Mouse (Mus musculus) splenic B cell, adult 2 months (primary cell): ENCODE data around the gene Dtx3l.
"Not testable (repeated sequence)": the region's sequence is repeated elsewhere in the genome, so short reads cannot be mapped to it uniquely, and the experiment has no call there.

ENCODE experiments used
- DNase-seq: peaks from one replicate; pipeline ENCODE4 v3.0.0-alpha.2; 2011; ENCODE audit warnings: low read depth, low spot score
- H3K27me3 ChIP-seq: 2 replicates; pipeline ENCODE4 v1.6.1; 2012; ENCODE audit warnings: mild to moderate bottlenecking, low read length, moderate library complexity, mixed read lengths; ENCODE audit not compliant: control insufficient read depth, poor library complexity, insufficient read depth, severe bottlenecking
- H3K36me3 ChIP-seq: 2 replicates; pipeline ENCODE4 v1.6.1; 2012; ENCODE audit warnings: mild to moderate bottlenecking, low read length, moderate library complexity, mixed read lengths; ENCODE audit not compliant: control insufficient read depth, poor library complexity, insufficient read depth, severe bottlenecking

Gene Dtx3l

DNA sequence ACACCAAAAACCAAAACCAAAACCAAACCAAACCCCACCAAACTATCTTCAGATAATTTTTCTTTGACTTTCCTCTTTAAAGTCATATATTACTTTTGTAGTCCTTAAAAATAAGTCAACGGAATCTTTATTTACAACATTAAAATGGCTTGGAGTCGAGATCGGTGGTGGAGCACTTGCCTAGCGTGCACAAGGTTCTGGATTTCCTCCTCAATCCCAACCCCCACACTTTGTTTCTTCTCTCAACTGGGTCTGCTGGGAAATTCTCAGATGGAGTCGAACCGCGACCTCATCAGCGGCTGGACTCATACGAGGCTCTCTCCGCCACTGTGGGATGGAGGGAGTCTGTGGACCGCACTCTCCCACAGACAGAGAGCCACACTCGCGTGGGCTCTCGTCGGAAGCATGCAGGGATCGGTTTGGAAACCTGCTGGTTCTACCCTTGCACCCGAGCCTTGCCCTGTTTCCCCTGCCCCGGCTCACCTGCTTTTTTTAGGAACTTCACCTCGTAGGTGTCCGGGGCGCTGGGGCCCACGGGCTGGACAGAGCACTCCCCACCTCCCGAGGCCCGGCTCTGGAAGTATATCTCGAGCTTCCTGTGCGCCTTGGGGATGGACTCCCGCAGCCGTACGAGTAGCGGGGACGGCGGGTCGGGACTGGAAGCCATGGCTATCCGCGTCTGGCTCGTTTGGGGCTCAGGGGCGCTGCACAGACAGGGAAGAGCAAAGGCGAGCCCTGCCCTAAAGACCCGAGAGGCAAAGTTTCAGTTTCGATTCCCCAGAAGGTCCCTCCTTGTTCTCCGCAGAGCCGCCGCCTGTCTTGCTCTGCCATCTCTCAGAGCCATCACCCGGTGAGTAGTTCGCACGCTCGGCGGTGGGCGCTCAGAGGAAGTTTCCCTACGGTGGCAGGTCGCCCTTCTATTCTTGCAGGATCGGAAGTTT is at the start of gene Dtx3l, which contains the start of gene Parp9:
Gene Dtx3l (minus strand): TSS at position 941 of the 941 bp plus-strand sequence.
Gene Parp9 (plus strand): TSS at position 260 of the 941 bp plus-strand sequence.
- H3K27me3 ChIP-seq, result no peaks in the 10 kb centered on the region
- H3K36me3 ChIP-seq, result peaks cover 16% of the 10 kb centered on the region
- DNase-seq, result peak; percentile 83

DNA sequence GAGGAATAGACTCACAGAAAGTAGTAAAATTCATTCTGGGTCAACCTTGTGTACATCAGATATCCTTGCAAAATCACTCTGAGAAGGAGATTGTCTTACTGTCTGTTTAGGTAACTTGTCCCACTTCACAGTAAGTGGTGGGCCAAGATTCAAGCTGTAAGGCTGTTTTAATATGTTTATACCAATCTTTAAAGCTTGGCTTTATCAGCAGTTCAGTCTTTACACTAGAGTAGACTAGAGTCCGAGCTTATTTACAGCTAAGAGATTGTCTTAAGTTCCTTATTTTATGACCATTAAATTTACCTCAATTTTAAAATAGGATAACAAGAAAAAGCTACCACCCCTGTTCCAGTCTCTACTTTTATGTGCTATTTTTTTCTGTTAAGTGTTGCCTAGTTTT is 49.0 kb upstream of the Dtx3l start:
- H3K36me3 ChIP-seq, result no peaks in the 10 kb centered on the region
- DNase-seq, result no peak
- no peaks in the 10 kb centered on the region for H3K27me3 ChIP-seq

DNA sequence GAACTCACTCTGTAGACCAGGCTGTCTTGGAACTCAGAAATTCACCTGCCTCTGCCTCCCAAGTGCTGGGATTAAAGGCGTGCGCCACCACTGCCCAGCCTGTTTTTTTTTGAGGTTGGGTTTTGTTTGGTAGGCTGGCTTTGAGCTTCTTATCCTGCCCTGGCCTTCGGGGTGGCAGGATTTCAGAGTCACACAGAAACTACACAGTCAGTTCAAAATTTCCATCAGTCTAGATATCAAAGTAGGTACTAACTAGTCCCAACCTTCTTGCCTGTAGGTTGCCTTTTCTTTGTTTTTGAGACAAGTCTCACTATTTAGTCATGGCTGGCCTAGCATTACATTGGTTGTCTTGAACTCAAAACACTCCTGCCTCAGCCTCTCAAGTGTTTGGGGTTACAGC is 45.5 kb upstream of the Dtx3l start:
- H3K27me3 ChIP-seq, result no peaks in the 10 kb centered on the region
- DNase-seq, result peak; percentile 23
- H3K36me3 ChIP-seq, result no peaks in the 10 kb centered on the region

DNA sequence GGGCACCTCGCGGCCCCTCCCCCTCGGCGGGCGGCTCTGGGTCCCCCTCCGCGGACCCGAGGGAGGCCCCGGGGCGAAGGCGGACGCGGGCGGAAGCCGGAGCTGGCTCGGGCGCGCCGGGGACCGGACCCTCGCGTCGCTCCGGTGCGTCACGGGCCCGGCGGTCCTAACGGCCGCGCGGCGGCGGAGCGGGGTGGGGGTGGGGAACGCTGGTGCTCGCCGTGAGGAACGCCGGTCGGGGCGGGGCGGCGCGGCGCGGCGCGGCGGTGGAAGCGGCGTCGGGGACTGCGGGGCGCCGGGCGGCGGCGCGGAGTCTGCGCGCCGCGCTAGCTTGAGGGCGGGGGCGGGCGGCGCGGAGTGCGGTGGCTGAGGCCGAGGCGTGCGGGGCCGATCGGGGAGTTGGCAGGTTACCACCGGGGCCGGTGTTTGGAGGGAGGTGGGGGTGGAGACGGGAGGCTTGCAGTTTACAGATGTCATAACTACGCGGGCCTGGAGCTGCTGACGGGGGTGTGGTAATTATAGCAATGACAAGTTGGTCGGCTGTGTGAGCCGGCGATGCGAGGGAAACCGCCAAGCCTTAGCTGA is 44.7 kb upstream of the Dtx3l start:
- H3K27me3 ChIP-seq, result no peaks in the 10 kb centered on the region
- peak; percentile 87 for DNase-seq
- H3K36me3 ChIP-seq, result no peaks in the 10 kb centered on the region

DNA sequence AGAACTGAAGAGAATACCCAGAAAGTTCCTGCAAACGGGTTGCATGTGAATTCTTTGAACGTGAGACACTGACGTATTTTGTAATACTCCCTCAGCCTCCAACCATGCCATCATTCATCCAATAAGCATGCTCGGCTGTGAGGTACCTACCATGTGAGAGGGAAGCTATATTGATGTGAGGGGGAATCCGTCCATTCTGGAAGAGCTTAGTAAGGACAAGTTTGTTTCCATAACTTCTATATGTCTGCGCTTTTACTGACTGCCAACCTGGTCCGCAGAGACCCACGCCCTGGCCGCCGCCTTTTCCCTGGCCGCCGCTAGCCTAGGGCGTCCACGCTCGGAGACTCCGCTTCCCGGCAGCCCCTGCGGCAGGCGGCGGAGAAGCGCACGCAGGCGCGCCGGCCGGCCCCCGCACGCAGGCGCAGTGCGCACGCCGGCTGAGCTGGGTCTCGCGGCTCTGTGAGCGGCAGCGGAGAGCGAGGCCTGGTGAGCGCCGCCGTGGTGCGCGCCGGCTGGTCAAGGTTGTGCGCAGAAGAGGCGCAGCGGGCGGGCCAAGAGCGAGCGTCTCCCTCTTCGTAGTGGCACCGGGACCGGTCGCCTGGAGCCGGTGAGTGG is 44.1 kb upstream of the Dtx3l start:
- Histone ChIP-seq H3K27me3 (no peaks in the 10 kb centered on the region), H3K36me3 (no peaks in the 10 kb centered on the region)

DNA sequence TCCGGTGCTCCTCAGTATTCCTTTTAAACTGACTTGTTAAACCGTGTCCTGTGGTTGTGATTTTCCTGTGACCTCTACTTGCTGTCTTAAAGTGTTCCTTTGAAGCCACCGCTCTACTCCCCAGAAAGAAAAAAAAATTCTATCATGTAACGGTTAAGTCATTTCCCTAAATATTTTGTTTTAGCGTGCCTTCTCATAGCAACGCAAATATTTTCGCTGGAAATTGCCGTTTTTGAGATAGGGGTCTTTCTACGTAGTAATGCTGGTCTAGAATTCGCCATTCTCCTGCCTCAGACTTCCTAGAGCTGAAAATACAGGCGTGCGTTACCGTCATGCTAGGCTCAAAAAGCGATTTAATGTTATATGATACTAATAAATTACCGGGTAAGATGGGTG is 43.6 kb upstream of the Dtx3l start:
- no peaks in the 10 kb centered on the region for H3K27me3 ChIP-seq
- DNase-seq, result no peak
- no peaks in the 10 kb centered on the region for H3K36me3 ChIP-seq

More for the DNA sequence above, 44.1 kb upstream of the Dtx3l start:
- DNase-seq, result peak; percentile 94

DNA sequence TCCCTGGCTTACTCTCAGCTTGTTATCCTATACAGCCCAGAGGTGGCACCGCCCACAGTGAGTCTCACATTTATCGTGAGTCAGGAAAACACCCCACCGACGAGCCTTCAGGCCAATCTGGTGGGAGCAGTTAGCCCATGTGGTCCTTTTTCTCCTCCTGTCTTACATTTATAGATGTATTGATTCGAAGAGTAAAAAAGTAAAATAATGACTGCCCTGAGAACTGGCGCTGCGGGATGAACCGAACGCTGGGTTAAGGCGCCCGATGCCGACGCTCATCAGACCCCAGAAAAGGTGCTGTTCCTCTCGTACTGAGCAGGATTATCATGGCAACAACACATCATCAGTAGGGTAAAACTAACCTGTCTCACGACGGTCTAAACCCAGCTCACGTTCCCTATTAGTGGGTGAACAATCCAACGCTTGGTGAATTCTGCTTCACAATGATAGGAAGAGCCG is 42.4 kb upstream of the Dtx3l start:
- Histone ChIP-seq H3K27me3 (no peaks in the 10 kb centered on the region), H3K36me3 (no peaks in the 10 kb centered on the region)
- peak; percentile 100 for DNase-seq

DNA sequence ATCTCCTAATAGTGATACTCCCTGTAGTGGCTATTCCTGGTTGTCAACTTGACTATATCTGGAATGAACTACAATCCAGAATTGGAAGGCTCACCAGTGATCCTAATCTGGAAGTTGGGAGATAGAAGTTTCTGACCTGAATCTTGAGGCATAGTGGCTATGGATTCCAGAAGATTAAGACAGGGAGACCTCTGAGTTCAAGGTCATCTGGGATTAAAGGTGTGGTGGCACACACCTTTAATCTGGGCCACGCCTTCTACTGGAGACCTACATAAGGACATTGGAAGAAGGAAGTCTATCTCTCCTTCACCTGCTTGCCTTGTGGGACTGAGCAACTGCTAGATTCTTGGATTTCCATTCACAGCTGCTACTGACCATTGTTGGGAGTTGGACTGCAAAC is 39.5 kb upstream of the Dtx3l start, which contains the start of gene Kpna1:
Gene Kpna1 (plus strand): TSS at position 301 of the 400 bp plus-strand sequence.
- not testable (repeated sequence) for H3K36me3 ChIP-seq, H3K27me3 ChIP-seq, DNase-seq

DNA sequence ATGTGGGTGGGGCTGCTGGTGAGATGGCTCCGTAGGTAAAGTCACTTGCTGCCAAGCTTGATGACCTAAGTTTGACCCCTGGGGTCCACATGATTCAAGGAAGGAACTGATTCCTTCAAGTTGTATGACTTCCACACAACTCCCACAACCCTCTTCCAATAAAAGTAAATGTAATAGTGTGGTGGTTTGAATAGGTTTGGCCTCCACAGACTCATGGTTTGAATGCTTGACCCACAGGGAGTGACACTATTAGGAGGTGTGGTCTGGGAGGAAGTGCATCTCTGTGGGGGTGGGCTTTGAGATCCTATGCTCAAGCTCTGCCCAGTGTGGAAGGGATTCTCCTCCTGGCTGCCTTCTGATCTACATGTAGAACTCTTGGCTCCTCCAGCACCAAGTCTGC is 35.1 kb upstream of the Dtx3l start:
- Histone ChIP-seq H3K27me3 (no peaks in the 10 kb centered on the region), H3K36me3 (peaks cover 15% of the 10 kb centered on the region)
- no peak for DNase-seq

DNA sequence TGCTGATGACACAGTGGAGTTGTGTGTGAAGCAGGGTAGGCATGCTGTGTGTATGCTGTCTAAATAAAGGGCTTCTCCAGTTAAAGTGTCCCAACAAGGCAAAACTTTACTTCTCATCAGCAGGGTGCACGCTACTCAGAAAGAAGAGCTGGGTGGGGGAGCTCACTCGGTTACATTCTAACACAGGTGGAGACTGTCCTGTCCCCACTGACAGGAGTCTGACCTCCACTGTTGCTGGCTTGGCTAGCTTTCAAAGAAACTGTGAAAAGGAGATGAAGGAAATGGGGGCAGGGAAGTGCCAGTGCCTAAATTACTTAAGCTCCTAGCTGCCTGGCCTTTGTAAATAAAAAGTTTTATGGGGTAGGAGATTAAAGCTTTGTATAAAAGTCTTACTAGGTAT is 29.2 kb upstream of the Dtx3l start:
- peaks cover 29% of the 10 kb centered on the region for H3K36me3 ChIP-seq
- no peak for DNase-seq
- no peaks in the 10 kb centered on the region for H3K27me3 ChIP-seq

DNA sequence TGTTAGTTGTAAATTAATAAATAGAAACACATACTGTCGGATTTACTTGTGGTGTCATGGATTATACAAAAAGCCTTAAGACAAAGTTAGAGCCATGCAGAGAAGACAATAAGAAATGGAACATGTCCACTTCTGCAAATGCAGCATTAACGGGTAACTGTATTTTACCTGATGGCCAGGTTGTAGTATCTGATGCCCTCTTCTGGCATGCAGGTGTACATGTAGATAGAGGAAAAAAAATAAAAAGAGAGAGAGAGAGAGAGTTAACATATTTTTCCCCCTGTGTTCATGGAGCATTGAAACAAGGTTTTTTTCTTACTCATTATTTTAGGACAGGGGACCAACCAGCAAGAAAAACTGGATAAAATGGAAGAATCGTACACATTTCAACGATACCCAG is 28.4 kb upstream of the Dtx3l start:
- DNase-seq, result peak; percentile 28
- Histone ChIP-seq H3K36me3 (peaks cover 25% of the 10 kb centered on the region), H3K27me3 (no peaks in the 10 kb centered on the region)

DNA sequence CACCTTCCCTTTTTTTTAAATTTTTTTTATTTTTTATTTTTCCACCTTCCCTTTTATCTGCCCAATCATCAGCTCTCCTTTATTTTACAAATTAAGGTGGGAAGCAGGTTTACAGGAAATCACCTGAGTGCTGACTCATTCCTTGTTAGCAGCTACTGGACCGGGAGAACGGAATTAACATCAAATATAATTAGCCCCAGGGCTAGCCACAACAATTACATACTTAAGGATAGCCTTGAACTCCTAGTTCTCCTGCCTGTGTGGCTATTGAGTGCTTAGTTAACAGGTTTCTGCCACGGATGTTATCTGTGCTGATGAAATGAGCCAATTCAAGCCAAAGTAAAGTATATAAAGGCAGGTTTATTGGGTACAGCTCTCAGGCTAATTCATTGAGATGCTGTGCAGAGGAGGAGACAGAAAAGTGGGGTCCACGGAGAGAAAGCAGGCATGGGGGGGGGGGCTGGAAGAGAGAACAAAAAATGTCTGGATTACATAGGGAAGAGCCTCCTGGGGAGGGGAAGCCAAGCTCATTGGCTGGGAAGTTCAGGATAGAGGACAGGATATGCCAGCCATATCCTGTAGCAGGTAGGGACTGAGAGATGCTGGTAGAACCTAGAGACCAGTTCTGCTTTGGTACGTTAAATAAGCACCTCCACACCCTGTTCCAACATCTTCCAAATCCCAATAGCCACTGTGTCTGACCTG is 27.6 kb upstream of the Dtx3l start:
- DNase-seq, result no peak
- no peaks in the 10 kb centered on the region for H3K27me3 ChIP-seq
- peaks cover 19% of the 10 kb centered on the region for H3K36me3 ChIP-seq

DNA sequence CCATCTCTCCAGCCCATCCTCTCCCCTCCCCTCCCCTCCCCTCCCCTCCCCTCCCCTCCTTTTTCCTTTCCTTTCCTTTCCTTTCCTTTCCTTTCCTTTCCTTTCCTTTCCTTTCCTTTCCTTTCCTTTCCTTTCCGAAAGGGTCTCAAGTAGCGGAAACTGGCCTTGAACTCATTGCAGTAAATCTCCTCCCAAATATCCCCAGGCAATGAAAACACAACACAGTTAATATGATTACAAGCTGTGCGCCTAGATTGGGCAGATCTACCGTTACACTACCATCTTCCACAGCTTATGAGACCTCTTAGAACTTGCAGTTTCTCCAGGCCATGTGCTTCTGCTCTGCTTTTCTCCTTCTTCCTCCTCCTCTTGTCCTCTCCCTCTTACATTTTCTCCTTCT is 27.0 kb upstream of the Dtx3l start:
- peaks cover 17% of the 10 kb centered on the region for H3K36me3 ChIP-seq
- not testable (repeated sequence) for DNase-seq, H3K27me3 ChIP-seq

DNA sequence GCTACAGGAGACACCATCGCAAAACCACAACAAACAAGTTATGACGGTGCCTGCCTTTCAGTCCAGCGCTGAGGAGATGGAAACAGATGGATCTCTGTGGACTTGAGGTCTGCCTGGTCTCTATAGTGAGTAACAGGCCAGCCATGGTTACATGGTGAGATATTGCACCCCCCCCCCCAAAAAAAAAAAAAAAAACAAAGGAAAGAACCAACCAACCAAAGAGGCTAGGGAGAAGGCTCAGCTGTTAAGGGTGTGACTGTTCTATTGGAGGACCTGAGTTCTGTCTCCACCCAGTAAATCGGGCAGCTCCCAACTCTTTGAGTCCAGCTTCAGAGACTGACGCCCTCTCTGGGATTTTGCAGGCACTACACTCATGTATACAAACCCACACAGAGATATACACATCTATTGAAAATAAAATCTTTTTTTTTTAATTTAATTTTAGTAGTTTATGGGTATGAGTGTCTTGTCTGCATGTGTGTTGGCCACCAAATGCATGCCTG is 13.7 kb upstream of the Dtx3l start:
- H3K27me3 ChIP-seq, result no peaks in the 10 kb centered on the region
- DNase-seq, result no peak
- peaks cover 21% of the 10 kb centered on the region for H3K36me3 ChIP-seq
